Mouse (Mus musculus) kidney, adult 2 months (tissue): ENCODE data around the gene Slco1b2. TPM values are rescaled to one million over a fixed set of nuclear protein-coding genes. Genes with fewer than 3 reads are reported as not detected.
A peak's percentile ranks its signal among the peaks of the same experiment; 100 is the strongest.
"Not testable (repeated sequence)": the region's sequence is repeated elsewhere in the genome, so short reads cannot be mapped to it uniquely, and the experiment has no call there.

Source experiments
- DNase-seq: peaks from one replicate; pipeline ENCODE4 v3.0.0; 2021
- H3K27ac ChIP-seq: fragments of 200-500 bp; 2 replicates; pipeline ENCODE4 v1.5.1; 2012; ENCODE audit warnings: low read depth, low read length, control low read depth, inconsistent platforms; ENCODE audit not compliant: insufficient read depth
- H3K27me3 ChIP-seq: fragments of 200-500 bp; replicated peaks from 2 replicates; pipeline ENCODE4 v1.6.1; 2012; ENCODE audit warnings: mild to moderate bottlenecking, moderate library complexity, low read length, inconsistent platforms; ENCODE audit not compliant: control insufficient read depth, insufficient read depth
- H3K36me3 ChIP-seq: fragments of 200-500 bp; 2 replicates; pipeline ENCODE4 v1.6.1; 2012; ENCODE audit warnings: mild to moderate bottlenecking, moderate library complexity, low read length, inconsistent platforms; ENCODE audit not compliant: control insufficient read depth, insufficient read depth
- H3K4me1 ChIP-seq: fragments of 200-500 bp; 2 replicates; pipeline ENCODE4 v1.6.1; 2011; ENCODE audit warnings: low read length; ENCODE audit not compliant: control insufficient read depth, insufficient read depth
- H3K4me3 ChIP-seq: fragments of 200-500 bp; 2 replicates; pipeline ENCODE4 v1.5.1; 2011; ENCODE audit warnings: mild to moderate bottlenecking, low read depth, low read length, control low read depth; ENCODE audit not compliant: insufficient read depth
- CTCF ChIP-seq: fragments of 200-500 bp; conservative IDR thresholded peaks from 2 replicates; pipeline ENCODE4 v1.5.1; 2011; ENCODE audit warnings: low read depth, mild to moderate bottlenecking, control low read depth, low read length, moderate library complexity, mixed read lengths; ENCODE audit not compliant: insufficient read depth, insufficient read length
- POLR2A ChIP-seq: fragments of 200-500 bp; IDR thresholded peaks from one replicate; pipeline ENCODE4 v1.6.1; 2011; ENCODE audit warnings: low read depth, low read length, control low read depth
- WGBS: fragments of 180-500 bp; shearing (Covaris S2); methylation state at CpG from one replicate; pipeline ENCODE4 v1.1.7; 2018; 5-methylcytosine and 5-hydroxymethylcytosine counted together
- polyA plus RNA-seq: library from polyadenylated mRNA; depleted of rRNA; stranded (reverse); fragments of >200 nt; gene quantifications from 2 replicates; pipeline ENCODE4 v1.2.3, GENCODE M21; 2012; rRNA removed

Gene Slco1b2
- polyA plus RNA-seq = 0.06 TPM in 1 of 2 replicates, not detected in the other

GRCm38 (mm10) chr6:141629291-141629690 lies at the start of gene Slco1b2:
Gene Slco1b2 (plus strand): TSS chr6:141629518.
- 72% methylated on average over 3 of the region's 3 CpGs for WGBS
- H3K36me3 ChIP-seq = no peaks in the 10 kb centered on the region
- H3K4me1 ChIP-seq = no peaks in the 10 kb centered on the region
- TF ChIP-seq CTCF = no peak
- no peak for TF ChIP-seq POLR2A
- DNase-seq = no peak
- H3K4me3 ChIP-seq = no peak within 1 kb of the TSS
- no peaks in the 10 kb centered on the region for H3K27me3 ChIP-seq
- H3K27ac ChIP-seq = no peak within 1 kb of the TSS

GRCm38 (mm10) chr6:141584791-141585403 lies 44.4 kb upstream of the Slco1b2 start:
- Histone ChIP-seq H3K27me3 (no peaks in the 10 kb centered on the region; the same call in 1 of the 2 replicates), H3K27ac (no peak overlapping the region), H3K36me3 (no peaks in the 10 kb centered on the region), H3K4me3 (no peak overlapping the region), H3K4me1 (no peaks in the 10 kb centered on the region)
- 76% methylated on average over 1 of the region's 1 CpGs for WGBS
- no peak for TF ChIP-seq POLR2A
- no peak for TF ChIP-seq CTCF
- DNase-seq = no peak

- no peak for DNase-seq
- WGBS = 43% methylated on average over 1 of the region's 1 CpGs
Observed at GRCm38 (mm10) chr6:141590002-141590401, 39.3 kb upstream of the Slco1b2 start.

GRCm38 (mm10) chr6:141590598-141591200 lies 38.6 kb upstream of the Slco1b2 start:
- WGBS = 10% methylated on average over 4 of the region's 4 CpGs
- DNase-seq = peak; percentile 50
- H3K4me3 ChIP-seq, H3K36me3 ChIP-seq, H3K27ac ChIP-seq, H3K27me3 ChIP-seq, H3K4me1 ChIP-seq: not testable (repeated sequence)

More at GRCm38 (mm10) chr6:141590002-141590401, 39.3 kb upstream of the Slco1b2 start:
- no peaks in the 10 kb centered on the region; the same call in 1 of the 2 replicates for H3K27me3 ChIP-seq
- H3K27ac ChIP-seq = no peak overlapping the region
- no peaks in the 10 kb centered on the region for H3K4me1 ChIP-seq
- TF ChIP-seq POLR2A (no peak), CTCF (no peak)
- no peak overlapping the region for H3K4me3 ChIP-seq
- H3K36me3 ChIP-seq = no peaks in the 10 kb centered on the region

GRCm38 (mm10) chr6:141596081-141596480 lies 33.2 kb upstream of the Slco1b2 start:
- no peak overlapping the region for H3K4me3 ChIP-seq
- H3K27me3 ChIP-seq = no peaks in the 10 kb centered on the region
- WGBS = 86% methylated on average over 2 of the region's 2 CpGs
- no peaks in the 10 kb centered on the region for H3K4me1 ChIP-seq
- H3K36me3 ChIP-seq = no peaks in the 10 kb centered on the region
- H3K27ac ChIP-seq = no peak overlapping the region
- DNase-seq = no peak
- TF ChIP-seq CTCF = no peak

GRCm38 (mm10) chr6:141597037-141597436 lies 32.3 kb upstream of the Slco1b2 start:
- WGBS = 94% methylated on average over 2 of the region's 2 CpGs
- Histone ChIP-seq H3K27me3 (no peaks in the 10 kb centered on the region), H3K4me3 (no peak overlapping the region), H3K4me1 (no peaks in the 10 kb centered on the region), H3K27ac (no peak overlapping the region), H3K36me3 (no peaks in the 10 kb centered on the region)
- DNase-seq = no peak
- no peak for TF ChIP-seq CTCF
- TF ChIP-seq POLR2A = no peak

GRCm38 (mm10) chr6:141600940-141601339 lies 28.4 kb upstream of the Slco1b2 start:
- DNase-seq = no peak
- Histone ChIP-seq H3K36me3 (no peaks in the 10 kb centered on the region), H3K4me1 (no peaks in the 10 kb centered on the region), H3K27ac (no peak overlapping the region), H3K4me3 (no peak overlapping the region), H3K27me3 (no peaks in the 10 kb centered on the region)
- whole genome bisulfite sequencing = 74% methylated on average over 9 of the region's 9 CpGs
- no peak for TF ChIP-seq CTCF
